In genomic region chr2:178698648-178699047, GRCm38 (mm10) we compare ENCODE assay signal across 7 mouse cellular contexts.
DNase-seq lines count a peak whose midpoint lies in the region; ATAC-seq lines count a peak whose summit lies in the region.

No protein-coding gene starts in this region.

- H3K4me1 ChIP-seq in lung, embryonic 15.5 days = no peaks in the 10 kb centered on the region

- H3K9me3 ChIP-seq in lung, embryonic 15.5 days = no peaks in the 10 kb centered on the region

- ATAC-seq in lung, embryonic 15.5 days (ENCODE audit: borderline replicate concordance, extremely low read depth, low FRiP score, low TSS enrichment) = peak; percentile 58; the same call in 1 of the 2 replicates
- no peak for ATAC-seq in megakaryocyte-erythroid progenitor cell, adult 5-6 weeks (replicated peaks; ENCODE audit: low FRiP score, low TSS enrichment, poor library complexity, severe bottlenecking)

- H3K9ac ChIP-seq in lung, embryonic 15.5 days = no peak overlapping the region

- 47% methylated on average over 13 of the region's 13 CpGs for WGBS in lung, embryonic 15.5 days

- DNase-seq in urinary bladder, postnatal 25 days (ENCODE audit: low spot score) = peak; percentile 20
- no peak for DNase-seq in urinary bladder, postnatal 10 days (ENCODE audit: low spot score)
- DNase-seq in frontal cortex, postnatal 10 days (ENCODE audit: low spot score in 2 of 2) = peak; percentile 72 to 84
- DNase-seq in kidney, postnatal 14 days = peak; percentile 59
- peak; percentile 59 for DNase-seq in testis, postnatal 10 days (ENCODE audit: low spot score)

- H3K4me2 ChIP-seq in lung, embryonic 15.5 days = no peak overlapping the region

- H3K27me3 ChIP-seq in lung, embryonic 15.5 days = no peaks in the 10 kb centered on the region

- H3K27ac ChIP-seq in lung, embryonic 15.5 days = no peak overlapping the region

- no peak overlapping the region for H3K4me3 ChIP-seq in lung, embryonic 15.5 days

- H3K36me3 ChIP-seq in lung, embryonic 15.5 days = no peaks in the 10 kb centered on the region
